8 mouse cellular contexts compared by ENCODE assay signal in the genomic region with DNA sequence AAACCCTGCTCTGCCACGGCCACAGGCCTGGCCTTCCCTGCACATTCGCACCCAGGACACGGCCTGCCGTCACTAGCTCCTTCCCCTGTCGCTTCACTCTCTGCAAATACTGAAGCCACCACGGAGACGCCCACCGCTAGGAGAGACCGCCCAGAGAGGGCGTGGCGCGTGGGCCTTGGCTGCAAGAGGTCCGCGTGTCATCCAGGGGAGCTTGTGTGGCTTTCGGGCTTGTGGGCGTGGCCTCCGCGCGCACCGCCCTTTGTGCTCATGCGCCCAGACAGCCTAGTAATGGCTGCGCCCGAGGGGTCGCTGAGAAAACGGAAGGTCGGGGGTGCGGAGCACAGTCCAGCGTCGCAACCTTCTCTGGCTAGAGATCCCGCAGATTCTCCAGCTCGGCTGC. TPM values are rescaled to one million over a fixed set of nuclear protein-coding genes. Genes with fewer than 3 reads are reported as not detected.
A peak's percentile ranks its signal among the peaks of the same experiment; 100 is the strongest.
DNase-seq lines count a peak whose midpoint lies in the region; ATAC-seq and TF ChIP-seq lines count a peak whose summit lies in the region.

Gene Lmf1, plus strand, starts transcription at position 166 of the 400 bp plus-strand sequence.

- H3K9me3 ChIP-seq in embryonic facial prominence, embryonic 14.5 days (ENCODE audit: control insufficient read depth, low read length): no peaks in the 10 kb centered on the region
- H3K9me3 ChIP-seq in limb, embryonic 14.5 days (ENCODE audit: control insufficient read depth, low read length): no peaks in the 10 kb centered on the region
- no peaks in the 10 kb centered on the region for H3K9me3 ChIP-seq in midbrain, postnatal 0 days (ENCODE audit: low read length)

- TF ChIP-seq CTCF in heart, adult 2 months (IDR thresholded peaks at IDR 0.05): peak; percentile 38
- peak; percentile 67 for TF ChIP-seq CTCF in midbrain, postnatal 0 days (IDR thresholded peaks at IDR 0.05)

- no peaks in the 10 kb centered on the region for H3K36me3 ChIP-seq in embryonic facial prominence, embryonic 14.5 days (ENCODE audit: control insufficient read depth, insufficient read depth, low read length)
- no peaks in the 10 kb centered on the region for H3K36me3 ChIP-seq in heart, adult 2 months (ENCODE audit: control insufficient read depth, insufficient read depth, low read length)
- H3K36me3 ChIP-seq in limb, embryonic 14.5 days (ENCODE audit: control insufficient read depth, insufficient read depth, low read length): no peaks in the 10 kb centered on the region
- no peaks in the 10 kb centered on the region for H3K36me3 ChIP-seq in midbrain, postnatal 0 days (ENCODE audit: insufficient read depth, low read length)

- peak; percentile 95 for TF ChIP-seq POLR2A in heart, adult 2 months (IDR thresholded peaks at IDR 0.05; ENCODE audit: insufficient read depth, low read depth, low read length)
- peak; percentile 86; the same call in 1 of the 2 replicates for TF ChIP-seq POLR2A in limb, embryonic 14.5 days (IDR thresholded peaks at IDR 0.05; ENCODE audit: borderline replicate concordance, extremely low read depth, insufficient read depth, insufficient read length)

- peak within 1 kb of the TSS; percentile 79 for H3K4me3 ChIP-seq in embryonic facial prominence, embryonic 14.5 days (ENCODE audit: low read depth, low read length)
- peak within 1 kb of the TSS; percentile 85 for H3K4me3 ChIP-seq in heart, adult 2 months
- peak within 1 kb of the TSS; percentile 80 for H3K4me3 ChIP-seq in limb, embryonic 14.5 days (replicated peaks; ENCODE audit: low read length)
- peak within 1 kb of the TSS; percentile 60 for H3K4me3 ChIP-seq in midbrain, postnatal 0 days (ENCODE audit: low read depth, low read length)

- peak; percentile 96 for DNase-seq in 3T3-L1 (ENCODE audit: low read depth, low spot score)
- DNase-seq in adrenal gland, postnatal 4 days (ENCODE audit: low spot score in 2 of 2): peak; percentile 81 to 93
- DNase-seq in embryonic facial prominence, embryonic 14.5 days (ENCODE audit: low spot score): peak; percentile 99
- peak; percentile 97 to 98 for DNase-seq in heart, adult 2 months
- peak; percentile 98 for DNase-seq in kidney, adult 9 months
- peak; percentile 96 for DNase-seq in limb, embryonic 14.5 days (ENCODE audit: low spot score)
- peak; percentile 97 for DNase-seq in midbrain, postnatal 0 days (ENCODE audit: low spot score)
- DNase-seq in spleen, postnatal 14 days (ENCODE audit: low spot score in 2 of 2): peak; percentile 89 to 92

- WGBS in embryonic facial prominence, embryonic 14.5 days: 0% methylated on average over 24 of the region's 31 CpGs
- 1% methylated on average over 31 of the region's 31 CpGs for WGBS in heart, adult 2 months
- under 1% methylated on average over 31 of the region's 31 CpGs for WGBS in limb, embryonic 14.5 days
- 0% methylated on average over 31 of the region's 31 CpGs for WGBS in midbrain, postnatal 0 days

- intact Hi-C loops in heart, adult 2 months (cut with DNase I): no loop called here

- 0 out of 2 replicates have a peak, but pooled peaks cover 4% of the 10 kb centered on the region for H3K4me1 ChIP-seq in embryonic facial prominence, embryonic 14.5 days (ENCODE audit: control insufficient read depth, insufficient read depth, low read length)
- H3K4me1 ChIP-seq in heart, adult 2 months (ENCODE audit: control insufficient read depth, insufficient read depth, low read length): peaks cover 2% of the 10 kb centered on the region
- peaks cover 12% of the 10 kb centered on the region for H3K4me1 ChIP-seq in limb, embryonic 14.5 days (ENCODE audit: control insufficient read depth, insufficient read depth, low read length)
- H3K4me1 ChIP-seq in midbrain, postnatal 0 days (ENCODE audit: insufficient read depth, low read length): peaks cover 7% of the 10 kb centered on the region; the same call in 1 of the 2 replicates

- peak; percentile 96 for ATAC-seq in embryonic facial prominence, embryonic 14.5 days (ENCODE audit: low read depth)
- ATAC-seq in limb, embryonic 14.5 days (ENCODE audit: low FRiP score, low read depth): peak; percentile 94
- peak; percentile 93 for ATAC-seq in midbrain, postnatal 0 days (ENCODE audit: low FRiP score)

- H3K4me2 ChIP-seq in embryonic facial prominence, embryonic 14.5 days (ENCODE audit: low read depth, low read length): peak within 1 kb of the TSS; percentile 83
- peak within 1 kb of the TSS; percentile 74 for H3K4me2 ChIP-seq in limb, embryonic 14.5 days (replicated peaks; ENCODE audit: low read depth, low read length, severe bottlenecking)
- peak within 1 kb of the TSS; percentile 90 for H3K4me2 ChIP-seq in midbrain, postnatal 0 days (ENCODE audit: low read depth, low read length, poor library complexity, severe bottlenecking)

- H3K79me2 ChIP-seq in heart, adult 2 months (replicated peaks; ENCODE audit: control insufficient read depth, insufficient read depth, low read length): no peaks in the 10 kb centered on the region; the same call in 1 of the 2 replicates

- H3K27ac ChIP-seq in embryonic facial prominence, embryonic 14.5 days (replicated peaks; ENCODE audit: low read depth, low read length): peak within 1 kb of the TSS; percentile 55
- peak within 1 kb of the TSS; percentile 88 for H3K27ac ChIP-seq in heart, adult 2 months
- H3K27ac ChIP-seq in limb, embryonic 14.5 days (replicated peaks; ENCODE audit: low read depth, low read length): peak within 1 kb of the TSS; percentile 65
- H3K27ac ChIP-seq in midbrain, postnatal 0 days (ENCODE audit: low read depth, low read length): peak within 1 kb of the TSS; percentile 65

- no peaks in the 10 kb centered on the region for H3K27me3 ChIP-seq in embryonic facial prominence, embryonic 14.5 days (replicated peaks; ENCODE audit: control insufficient read depth, insufficient read depth, low read length)
- H3K27me3 ChIP-seq in heart, adult 2 months (ENCODE audit: control insufficient read depth, insufficient read depth, low read length): no peaks in the 10 kb centered on the region
- H3K27me3 ChIP-seq in limb, embryonic 14.5 days (ENCODE audit: control insufficient read depth, insufficient read depth, low read length): no peaks in the 10 kb centered on the region
- H3K27me3 ChIP-seq in midbrain, postnatal 0 days (ENCODE audit: insufficient read depth, low read length): peaks cover 1% of the 10 kb centered on the region; the same call in 1 of the 2 replicates

- 0 out of 2 replicates have a peak, but pooled peaks have one; percentile 29 for TF ChIP-seq EP300 in heart, adult 2 months (IDR thresholded peaks at IDR 0.05; ENCODE audit: insufficient read depth, low read depth, low read length)

- H3K9ac ChIP-seq in embryonic facial prominence, embryonic 14.5 days (ENCODE audit: low read depth, low read length): peak within 1 kb of the TSS; percentile 88
- H3K9ac ChIP-seq in heart, adult 2 months (ENCODE audit: low read depth, low read length): peak within 1 kb of the TSS; percentile 72
- H3K9ac ChIP-seq in limb, embryonic 14.5 days (ENCODE audit: low read depth, low read length, severe bottlenecking): peak within 1 kb of the TSS; percentile 80
- H3K9ac ChIP-seq in midbrain, postnatal 0 days (replicated peaks; ENCODE audit: low read length, poor library complexity, severe bottlenecking): peak within 1 kb of the TSS; percentile 79

RNA-seq across cellular contexts. Expression of gene Lmf1, which starts in this region (rescaled TPM):
- total RNA-seq in adrenal gland, postnatal 4 days (2021): 10 to 100 TPM; 32.4 to 34.3 TPM
- 27.3 and 30.1 TPM in 2 replicates for polyA plus RNA-seq in embryonic facial prominence, embryonic 14.5 days (2014; fragmentation: Nextera tagmentation; extraction: Ambion mirVana)
- 10 to 100 TPM; 28.7 to 33.5 TPM for total RNA-seq in heart, adult 2 months (2021)
- 32.7 and 41.8 TPM in 2 replicates for polyA plus RNA-seq in heart, adult 2 months (2012; rRNA removed)
- polyA plus RNA-seq in limb, embryonic 14.5 days (2012; rRNA removed): 20.3 and 26.3 TPM in 2 replicates
- 26.9 and 28.7 TPM in 2 replicates for polyA plus RNA-seq in limb, embryonic 14.5 days (2014; fragmentation: Nextera tagmentation; extraction: Ambion mirVana)
- 27.3 and 27.6 TPM in 2 replicates for total RNA-seq in midbrain, postnatal 0 days (2014; rRNA removed)
- 19.8 and 23.0 TPM in 2 replicates for polyA plus RNA-seq in midbrain, postnatal 0 days (2015; fragmentation: Nextera tagmentation; extraction: Ambion mirVana)

Comparison
In these comparisons a context has a peak if more than half of its experiments do, and no peak if none do; other contexts are left out.
1. Peak in every context shown above with its lines: DNase-seq, ATAC-seq, H3K4me3 ChIP-seq and H3K27ac ChIP-seq.